Mouse (Mus musculus): ENCODE measurements around the gene Dnaic2.

Dnaic2 gene

GRCm38 (mm10) chr11:114702311-114702995 is 24.8 kb upstream of the Dnaic2 start:
- no peak for DNase-seq (ENCODE audit: low spot score in 2 of 2)

GRCm38 (mm10) chr11:114702996-114703361 is 24.2 kb upstream of the Dnaic2 start:
- DNase-seq (ENCODE audit: low spot score in 2 of 2): no peak

- peak in 1 of 2 experiments; percentile 63 for DNase-seq (ENCODE audit: low spot score in 2 of 2)
Observed at GRCm38 (mm10) chr11:114704071-114704913, 22.9 kb upstream of the Dnaic2 start.

- DNase-seq (ENCODE audit: low spot score in 2 of 2): no peak
Observed at GRCm38 (mm10) chr11:114706358-114706757, 20.9 kb upstream of the Dnaic2 start.

- DNase-seq (ENCODE audit: low spot score in 2 of 2): no peak
Observed at GRCm38 (mm10) chr11:114711393-114711792, 15.8 kb upstream of the Dnaic2 start.

- no peak for DNase-seq (ENCODE audit: low spot score in 2 of 2)
Observed at GRCm38 (mm10) chr11:114711861-114712260, 15.3 kb upstream of the Dnaic2 start.

- no peak for DNase-seq (ENCODE audit: low spot score in 2 of 2)
Observed at GRCm38 (mm10) chr11:114714526-114714925, 12.7 kb upstream of the Dnaic2 start.

- DNase-seq (ENCODE audit: low spot score in 2 of 2): no peak
Observed at GRCm38 (mm10) chr11:114715531-114715930, 11.7 kb upstream of the Dnaic2 start.

GRCm38 (mm10) chr11:114720535-114720934 is 6.7 kb upstream of the Dnaic2 start:
- no peak for DNase-seq (ENCODE audit: low spot score in 2 of 2)

- no peak for DNase-seq (ENCODE audit: low spot score in 2 of 2)
Observed at GRCm38 (mm10) chr11:114722438-114722837, 4.8 kb upstream of the Dnaic2 start.

- no peak for DNase-seq (ENCODE audit: low spot score in 2 of 2)
Observed at GRCm38 (mm10) chr11:114723030-114723429, 4.2 kb upstream of the Dnaic2 start.

- no peak for DNase-seq (ENCODE audit: low spot score in 2 of 2)
Observed at GRCm38 (mm10) chr11:114724787-114725590, 2.2 kb upstream of the Dnaic2 start.

- DNase-seq (ENCODE audit: low spot score in 2 of 2): no peak
Observed at GRCm38 (mm10) chr11:114727826-114728186, 598 bp downstream of the Dnaic2 start.

- DNase-seq (ENCODE audit: low spot score in 2 of 2): no peak
Observed at GRCm38 (mm10) chr11:114728333-114728732, 1.1 kb downstream of the Dnaic2 start.

- no peak for DNase-seq (ENCODE audit: low spot score in 2 of 2)
Observed at GRCm38 (mm10) chr11:114729832-114730363, 2.7 kb downstream of the Dnaic2 start.

- DNase-seq (ENCODE audit: low spot score in 2 of 2): no peak
Observed at GRCm38 (mm10) chr11:114731711-114732110, 4.5 kb downstream of the Dnaic2 start.

- no peak for DNase-seq (ENCODE audit: low spot score in 2 of 2)
Observed at GRCm38 (mm10) chr11:114732890-114733289, 5.7 kb downstream of the Dnaic2 start.

- DNase-seq (ENCODE audit: low spot score in 2 of 2): no peak
Observed at GRCm38 (mm10) chr11:114736111-114736510, 8.9 kb downstream of the Dnaic2 start.

GRCm38 (mm10) chr11:114736913-114737624 is 9.9 kb downstream of the Dnaic2 start:
- peak in 1 of 2 experiments; percentile 72 for DNase-seq (ENCODE audit: low spot score in 2 of 2)

GRCm38 (mm10) chr11:114740598-114740997 is 13.4 kb downstream of the Dnaic2 start:
- no peak for DNase-seq (ENCODE audit: low spot score in 2 of 2)

GRCm38 (mm10) chr11:114741451-114741850 is 14.2 kb downstream of the Dnaic2 start:
- no peak for DNase-seq (ENCODE audit: low spot score in 2 of 2)

Measured in cerebellum, postnatal 4 days (tissue).